Mouse (Mus musculus) thymus, adult 2 months (tissue): ENCODE measurements around the gene Hdgfl3. TPM values are rescaled to one million over a fixed set of nuclear protein-coding genes. Genes with fewer than 3 reads are reported as not detected.

Source experiments
- DNase-seq: peaks from one replicate; pipeline ENCODE4 v3.0.0; 2021
- H3K27ac ChIP-seq: fragments of 200-500 bp; 2 replicates; pipeline ENCODE4 v1.5.1; 2012; ENCODE audit warnings: low read length, control low read depth; ENCODE audit not compliant: control insufficient read depth, insufficient read depth
- H3K27me3 ChIP-seq: fragments of 200-500 bp; 2 replicates; pipeline ENCODE4 v1.6.1; 2012; ENCODE audit warnings: mild to moderate bottlenecking, low read length, moderate library complexity, mixed read lengths; ENCODE audit not compliant: control insufficient read depth, insufficient read depth
- H3K36me3 ChIP-seq: fragments of 200-500 bp; 2 replicates; pipeline ENCODE4 v1.6.1; 2012; ENCODE audit warnings: mild to moderate bottlenecking, low read length, moderate library complexity; ENCODE audit not compliant: control insufficient read depth, insufficient read depth
- H3K4me1 ChIP-seq: fragments of 200-500 bp; replicated peaks from 2 replicates; pipeline ENCODE4 v1.6.1; 2012; ENCODE audit warnings: low read length; ENCODE audit not compliant: control insufficient read depth, insufficient read depth
- H3K4me3 ChIP-seq: fragments of 200-500 bp; 2 replicates; pipeline ENCODE4 v1.5.1; 2012; ENCODE audit warnings: mild to moderate bottlenecking, low read length, control low read depth, moderate library complexity; ENCODE audit not compliant: control insufficient read depth, insufficient read depth
- CTCF ChIP-seq: fragments of 200-500 bp; IDR thresholded peaks from 2 replicates; pipeline ENCODE4 v1.5.1; 2012; ENCODE audit warnings: mild to moderate bottlenecking, control low read depth, low read length, moderate library complexity, borderline replicate concordance; ENCODE audit not compliant: control insufficient read depth, poor library complexity, insufficient read depth; ENCODE audit errors: extremely low read depth
- POLR2A ChIP-seq: fragments of 200-500 bp; IDR thresholded peaks from 2 replicates; pipeline ENCODE4 v1.6.1; 2012; ENCODE audit warnings: mild to moderate bottlenecking, low read length, control low read depth, moderate library complexity; ENCODE audit not compliant: control insufficient read depth, poor library complexity, insufficient read depth; ENCODE audit errors: extremely low read depth
- WGBS: fragments of 180-500 bp; shearing (Covaris S2); methylation state at CpG from one replicate; pipeline ENCODE4 v1.1.7; 2018; 5-methylcytosine and 5-hydroxymethylcytosine counted together
- polyA plus RNA-seq: library from polyadenylated mRNA; depleted of rRNA; stranded (reverse); fragments of >200 nt; gene quantifications from 2 replicates; pipeline ENCODE4 v1.2.3, GENCODE M21; 2012; rRNA removed

Gene Hdgfl3
- polyA plus RNA-seq = 5.1 TPM in 2 replicates

DNA sequence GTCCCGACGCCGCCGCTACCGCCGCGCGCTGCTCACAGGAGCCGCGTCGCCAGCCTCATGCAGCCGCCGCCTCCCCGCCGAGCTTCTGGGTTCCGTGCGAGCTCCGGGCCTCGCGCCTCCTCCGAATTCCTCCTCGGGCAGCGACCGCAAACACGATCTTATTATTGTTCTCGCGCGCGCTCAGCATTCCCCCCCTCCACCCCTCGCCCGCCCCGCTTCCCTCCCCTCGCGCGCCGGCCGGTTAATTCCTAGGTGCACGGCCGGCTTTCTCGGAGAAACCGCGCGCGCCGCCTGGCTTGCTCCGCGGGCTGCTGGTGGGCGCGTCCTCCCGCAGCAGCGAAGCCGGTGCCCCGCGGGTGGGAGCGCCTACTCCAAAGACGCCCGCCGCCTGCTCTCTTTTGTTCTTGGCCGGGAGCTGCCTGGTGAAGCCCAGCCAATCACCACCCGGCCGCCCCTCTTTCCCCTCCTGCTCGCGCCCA is at the start of gene Hdgfl3:
Hdgfl3 (minus strand) TSS at position 207 of the 479 bp plus-strand sequence.
- H3K4me1 ChIP-seq = peaks cover 9% of the 10 kb centered on the region; the same call in 1 of the 2 replicates
- WGBS = under 1% methylated on average over 60 of the region's 63 CpGs
- peak; percentile 52 for DNase-seq
- H3K36me3 ChIP-seq = no peaks in the 10 kb centered on the region
- no peak within 1 kb of the TSS for H3K27ac ChIP-seq
- peak within 1 kb of the TSS; percentile 78 for H3K4me3 ChIP-seq
- no peaks in the 10 kb centered on the region; the same call in 1 of the 2 replicates for H3K27me3 ChIP-seq
- TF ChIP-seq POLR2A (no peak), CTCF (no peak)

DNA sequence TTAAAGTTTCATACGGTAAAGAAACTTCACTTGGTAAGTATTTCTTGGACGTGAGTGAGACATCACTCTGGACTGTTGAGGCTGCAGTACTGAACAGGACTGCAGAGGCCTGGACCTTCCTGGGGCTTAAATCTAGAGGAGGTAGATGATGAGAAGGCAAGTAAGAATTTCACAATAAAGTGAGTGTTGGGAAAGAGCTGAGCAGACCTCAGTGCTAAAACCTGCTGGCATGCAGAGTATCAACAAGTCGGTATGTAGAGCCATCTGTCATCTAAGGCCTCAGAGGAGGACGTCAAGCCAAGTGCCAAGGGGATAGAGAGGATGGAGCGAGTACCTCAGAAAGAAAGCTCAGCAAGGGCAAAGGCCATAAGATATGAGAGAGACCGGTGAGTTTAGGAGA is 49.4 kb upstream of the Hdgfl3 start:
- WGBS = 93% methylated on average over 6 of the region's 6 CpGs
- no peaks in the 10 kb centered on the region for H3K27me3 ChIP-seq
- no peaks in the 10 kb centered on the region for H3K4me1 ChIP-seq
- no peaks in the 10 kb centered on the region for H3K36me3 ChIP-seq
- DNase-seq = no peak
- TF ChIP-seq POLR2A = no peak
- TF ChIP-seq CTCF = no peak
- H3K27ac ChIP-seq = no peak overlapping the region
- no peak overlapping the region for H3K4me3 ChIP-seq

DNA sequence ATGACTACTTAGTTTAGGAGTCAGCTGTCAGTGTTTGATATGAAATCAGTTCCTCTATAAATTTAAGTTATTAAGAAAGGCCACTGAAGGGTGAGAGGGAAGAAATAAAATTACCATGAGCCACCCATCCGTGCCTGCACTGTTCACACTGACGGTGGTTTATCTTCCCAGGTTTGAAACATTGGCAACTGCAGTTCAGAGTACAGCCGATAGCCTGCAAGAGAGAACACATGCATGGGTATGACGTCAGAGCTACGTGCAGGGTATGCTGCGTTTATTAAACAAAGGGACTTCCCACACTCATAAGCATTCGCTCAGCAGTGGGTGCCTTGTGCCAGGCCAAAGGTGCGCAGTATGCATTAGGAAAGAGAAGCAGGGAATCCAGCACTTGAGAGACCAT is 44.0 kb upstream of the Hdgfl3 start:
- no peaks in the 10 kb centered on the region for H3K27me3 ChIP-seq
- H3K4me1 ChIP-seq = no peaks in the 10 kb centered on the region
- H3K36me3 ChIP-seq = no peaks in the 10 kb centered on the region
- DNase-seq = no peak
- 93% methylated on average over 8 of the region's 8 CpGs for WGBS
- H3K27ac ChIP-seq = no peak overlapping the region
- H3K4me3 ChIP-seq = no peak overlapping the region
- TF ChIP-seq CTCF (no peak), POLR2A (no peak)

DNA sequence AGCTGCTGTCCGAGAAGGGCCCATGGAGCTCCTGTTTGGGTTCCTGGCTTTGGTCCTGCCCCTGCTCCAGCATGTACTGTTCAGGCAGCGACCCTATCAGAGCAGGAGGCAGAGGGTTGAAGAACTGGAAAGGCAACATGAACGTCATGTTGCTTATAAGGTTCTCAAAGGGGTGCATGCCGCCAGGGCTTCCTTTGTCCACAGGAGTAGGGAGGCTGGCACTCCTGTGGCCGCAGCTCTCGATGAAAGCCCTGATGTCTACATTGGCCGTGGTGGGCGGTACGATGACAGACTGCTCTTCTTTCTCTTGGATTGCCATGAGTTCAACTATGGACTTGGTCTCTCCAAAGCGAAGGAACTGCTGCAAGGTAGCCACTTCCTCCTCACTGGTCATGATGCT is 40.3 kb upstream of the Hdgfl3 start:
- no peak for TF ChIP-seq CTCF
- TF ChIP-seq POLR2A = no peak
- no peaks in the 10 kb centered on the region for H3K27me3 ChIP-seq
- H3K4me1 ChIP-seq = no peaks in the 10 kb centered on the region
- no peak for DNase-seq
- H3K4me3 ChIP-seq = no peak overlapping the region
- 93% methylated on average over 10 of the region's 10 CpGs for WGBS
- no peaks in the 10 kb centered on the region for H3K36me3 ChIP-seq
- H3K27ac ChIP-seq = no peak overlapping the region

DNA sequence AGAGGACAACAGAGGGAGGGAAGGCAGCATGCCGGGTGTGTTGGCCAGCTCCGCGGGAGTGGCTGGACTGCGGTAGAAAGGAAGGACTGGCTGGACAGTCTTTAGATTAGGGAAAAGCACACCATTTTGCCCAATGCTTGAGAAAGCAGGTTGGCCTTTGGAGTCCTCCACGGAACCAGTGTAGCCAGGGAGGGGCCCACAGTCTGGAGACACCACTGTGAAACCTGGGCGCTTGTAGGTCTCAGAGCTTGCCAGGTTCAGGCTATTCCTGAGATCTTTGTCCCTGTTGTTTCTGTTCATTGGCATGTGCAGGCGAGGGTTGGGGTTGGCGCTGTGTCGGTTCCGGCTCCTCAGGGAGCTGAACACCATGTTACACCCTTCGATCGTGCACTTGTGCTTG is 39.7 kb upstream of the Hdgfl3 start:
- Histone ChIP-seq H3K4me3 (no peak overlapping the region), H3K4me1 (no peaks in the 10 kb centered on the region), H3K27me3 (no peaks in the 10 kb centered on the region), H3K27ac (no peak overlapping the region), H3K36me3 (no peaks in the 10 kb centered on the region)
- no peak for TF ChIP-seq POLR2A
- no peak for TF ChIP-seq CTCF
- 97% methylated on average over 12 of the region's 12 CpGs for WGBS
- DNase-seq = no peak

DNA sequence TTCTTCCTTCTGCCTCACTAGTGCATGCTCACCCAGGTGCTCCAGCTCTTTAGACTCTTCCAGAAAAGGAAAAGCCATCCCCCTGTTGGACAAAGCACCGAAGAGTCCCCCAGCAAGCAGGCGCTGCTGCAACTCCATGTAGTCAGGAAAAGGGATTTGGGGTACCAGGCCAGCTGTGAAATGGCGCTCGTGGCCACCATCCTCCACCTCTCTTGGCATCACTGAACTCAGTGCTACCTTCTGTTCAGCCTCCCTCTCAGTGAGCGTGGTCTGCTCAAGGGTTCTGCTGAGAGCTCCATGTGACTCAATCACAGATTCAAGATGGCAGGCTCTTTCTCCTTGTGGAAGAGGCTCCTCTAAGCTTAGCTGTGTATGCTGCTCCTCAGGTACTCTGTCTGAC is 39.1 kb upstream of the Hdgfl3 start:
- no peaks in the 10 kb centered on the region for H3K36me3 ChIP-seq
- no peak overlapping the region for H3K4me3 ChIP-seq
- no peak for DNase-seq
- no peaks in the 10 kb centered on the region for H3K27me3 ChIP-seq
- no peak overlapping the region for H3K27ac ChIP-seq
- no peaks in the 10 kb centered on the region for H3K4me1 ChIP-seq
- WGBS = 98% methylated on average over 5 of the region's 5 CpGs
- TF ChIP-seq CTCF = no peak

DNA sequence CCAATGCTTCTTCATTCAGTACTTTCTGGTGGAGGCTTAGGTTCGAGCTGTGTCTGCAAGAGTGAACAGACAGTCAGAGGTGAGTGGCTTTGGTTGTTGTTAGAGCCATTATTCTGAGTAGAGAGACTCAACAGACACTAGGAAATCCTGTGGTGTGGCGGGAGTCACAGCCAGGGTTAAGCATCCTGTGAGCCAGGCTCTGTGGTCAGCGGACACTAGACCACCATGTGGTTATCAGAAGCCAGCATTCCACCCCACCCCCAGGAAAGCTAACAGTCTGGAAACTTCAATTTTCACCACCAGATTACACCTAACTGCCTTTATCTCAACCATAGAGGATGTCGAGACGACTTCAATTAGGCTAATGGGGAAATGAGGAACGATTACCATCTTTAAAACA is 34.7 kb upstream of the Hdgfl3 start:
- H3K4me3 ChIP-seq = no peak overlapping the region
- DNase-seq = no peak
- WGBS = 8% methylated on average over 6 of the region's 6 CpGs
- H3K36me3 ChIP-seq = no peaks in the 10 kb centered on the region
- H3K27me3 ChIP-seq = no peaks in the 10 kb centered on the region
- H3K27ac ChIP-seq = no peak overlapping the region
- TF ChIP-seq POLR2A = no peak
- TF ChIP-seq CTCF = no peak
- H3K4me1 ChIP-seq = no peaks in the 10 kb centered on the region
